Mouse (Mus musculus) spleen, adult 2 months (tissue): ENCODE data around the gene Zfp760. TPM values are rescaled to one million over a fixed set of nuclear protein-coding genes. Genes with fewer than 3 reads are reported as not detected.
"Not testable (repeated sequence)": the region's sequence is repeated elsewhere in the genome, so short reads cannot be mapped to it uniquely, and the experiment has no call there.

Experiments used
- DNase-seq, 2 experiments: peaks; one replicate each; pipeline versions ENCODE4 v3.0.0 to v3.0.0-alpha.2; 2012 to 2021; ENCODE audit warnings: low spot score in 2 of 2, low read depth in 1 of 2
- H3K27ac ChIP-seq: fragments of 200-500 bp; 2 replicates; pipeline ENCODE4 v1.5.1; 2012; ENCODE audit warnings: low read length, inconsistent platforms; ENCODE audit not compliant: insufficient read depth
- H3K27me3 ChIP-seq: fragments of 200-500 bp; 2 replicates; pipeline ENCODE4 v1.6.1; 2012; ENCODE audit warnings: mild to moderate bottlenecking, moderate library complexity, low read length, inconsistent platforms; ENCODE audit not compliant: control insufficient read depth, insufficient read depth
- H3K36me3 ChIP-seq: fragments of 200-500 bp; 2 replicates; pipeline ENCODE4 v1.6.1; 2012; ENCODE audit warnings: mild to moderate bottlenecking, low read length, inconsistent platforms; ENCODE audit not compliant: control insufficient read depth, insufficient read depth
- H3K4me1 ChIP-seq: fragments of 200-500 bp; 2 replicates; pipeline ENCODE4 v1.6.1; 2011; ENCODE audit warnings: inconsistent platforms; ENCODE audit not compliant: control insufficient read depth, insufficient read depth, insufficient read length
- H3K4me3 ChIP-seq: fragments of 200-500 bp; 2 replicates; pipeline ENCODE4 v1.5.1; 2011; ENCODE audit warnings: mild to moderate bottlenecking, inconsistent platforms; ENCODE audit not compliant: insufficient read depth, insufficient read length; ENCODE audit errors: extremely low read depth
- CTCF ChIP-seq: fragments of 200-500 bp; IDR thresholded peaks from 2 replicates; pipeline ENCODE4 v1.5.1; 2011; ENCODE audit warnings: mild to moderate bottlenecking, inconsistent platforms; ENCODE audit not compliant: insufficient read depth, insufficient read length, insufficient replicate concordance; ENCODE audit errors: extremely low read depth
- POLR2A ChIP-seq: fragments of 200-500 bp; IDR thresholded peaks from 2 replicates; pipeline ENCODE4 v1.6.1; 2011; ENCODE audit warnings: low read depth, low read length, inconsistent platforms
- whole genome bisulfite sequencing: fragments of 180-500 bp; shearing (Covaris S2); methylation state at CpG from one replicate; pipeline ENCODE4 v1.1.7; 2018; 5-methylcytosine and 5-hydroxymethylcytosine counted together
- polyA plus RNA-seq: library from polyadenylated mRNA; depleted of rRNA; stranded (reverse); fragments of >200 nt; gene quantifications from 2 replicates; pipeline ENCODE4 v1.2.3, GENCODE M21; 2012; rRNA removed

Gene Zfp760
- polyA plus RNA-seq = 0.42 and 0.47 TPM in 2 replicates

GRCm38 (mm10) chr17:21707343-21707996 is at the start of gene Zfp760:
Gene Zfp760, plus strand, starts transcription at chr17:21707741.
- peak within 1 kb of the TSS; percentile 19; the same call in 1 of the 2 replicates for H3K27ac ChIP-seq
- H3K4me1 ChIP-seq = peaks cover 3% of the 10 kb centered on the region; the same call in 1 of the 2 replicates
- 9% methylated on average over 26 of the region's 26 CpGs for WGBS
- peak within 1 kb of the TSS; percentile 68 for H3K4me3 ChIP-seq
- H3K36me3 ChIP-seq = no peaks in the 10 kb centered on the region
- DNase-seq = peak; percentile 11 to 72
- no peak for TF ChIP-seq CTCF
- no peak; the same call in 1 of the 2 replicates for TF ChIP-seq POLR2A
- no peaks in the 10 kb centered on the region for H3K27me3 ChIP-seq

- not testable (repeated sequence) for H3K4me1 ChIP-seq, H3K36me3 ChIP-seq, H3K4me3 ChIP-seq, DNase-seq, H3K27ac ChIP-seq, H3K27me3 ChIP-seq
- WGBS = 6% methylated on average over 1 of the region's 1 CpGs
Observed at GRCm38 (mm10) chr17:21678826-21679225, 28.7 kb upstream of the Zfp760 start.

DNA sequence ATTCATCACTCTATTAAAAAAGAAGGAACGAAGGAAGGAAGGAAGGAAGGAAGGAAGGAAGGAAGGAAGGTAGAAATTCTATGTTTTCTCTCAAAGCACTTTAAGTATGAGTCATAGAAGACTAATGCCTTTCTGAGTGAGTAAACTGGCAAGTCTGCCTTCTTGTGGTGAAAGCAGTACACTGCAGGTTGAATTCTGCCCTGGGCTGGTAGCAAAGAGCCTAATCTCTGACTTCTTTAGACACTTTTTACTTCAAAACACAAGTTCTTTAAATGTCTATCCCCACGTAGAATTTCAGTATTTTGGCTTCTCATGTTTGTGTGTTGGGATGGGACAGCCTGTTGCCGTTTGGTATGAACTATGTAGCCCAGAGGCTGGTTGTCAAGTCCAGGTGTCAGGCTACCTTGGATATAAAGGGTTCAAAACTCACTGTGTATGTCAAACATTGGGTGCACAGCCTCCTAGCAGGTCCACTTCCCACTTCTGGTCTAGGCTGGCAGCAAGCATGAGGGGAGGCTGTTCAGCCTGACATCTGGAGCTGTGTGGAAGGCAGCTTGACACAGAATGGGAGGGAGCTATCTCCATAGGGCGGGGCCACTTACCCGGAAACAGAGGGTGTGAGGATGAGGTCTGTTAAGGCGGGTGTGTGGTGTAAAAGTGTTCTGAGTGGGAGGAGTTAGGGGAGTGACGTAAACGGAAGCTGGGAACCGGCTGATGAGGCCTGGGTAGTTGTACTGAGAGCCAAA is 28.1 kb upstream of the Zfp760 start:
- TF ChIP-seq POLR2A = no peak
- peak; percentile 26; the same call in 1 of the 2 replicates for TF ChIP-seq CTCF
- no peaks in the 10 kb centered on the region for H3K36me3 ChIP-seq
- no peaks in the 10 kb centered on the region for H3K4me1 ChIP-seq
- WGBS = 1% methylated on average over 9 of the region's 9 CpGs
- peak overlapping the region; percentile 59 for H3K4me3 ChIP-seq
- no peaks in the 10 kb centered on the region for H3K27me3 ChIP-seq
- DNase-seq = peak; percentile 84 to 93
- H3K27ac ChIP-seq = peak overlapping the region; percentile 72

- H3K36me3 ChIP-seq, H3K4me1 ChIP-seq, DNase-seq, H3K27me3 ChIP-seq: not testable (repeated sequence)
- Histone ChIP-seq H3K4me3 (peak overlapping the region; percentile 59), H3K27ac (peak overlapping the region; percentile 72)
- 1% methylated on average over 10 of the region's 10 CpGs for WGBS
Observed at GRCm38 (mm10) chr17:21680019-21680376, 27.5 kb upstream of the Zfp760 start.

DNA sequence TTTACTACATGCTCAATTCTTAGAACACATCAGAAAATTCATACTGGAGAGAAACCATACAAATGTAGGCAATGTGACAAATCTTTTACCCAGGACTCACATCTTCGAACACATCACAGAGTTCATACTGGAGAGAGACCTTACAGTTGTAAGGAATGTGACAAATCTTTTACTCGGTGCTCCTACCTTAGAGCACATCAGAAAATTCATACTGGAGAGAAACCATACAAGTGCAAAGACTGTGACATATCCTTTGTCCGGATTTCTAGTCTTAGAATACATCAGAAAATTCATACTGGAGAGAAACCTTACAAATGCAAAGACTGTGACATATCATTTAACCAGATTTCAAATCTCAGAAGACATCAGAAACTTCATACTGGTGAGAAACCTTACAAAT is 16.0 kb upstream of the Zfp760 start, which contains the start of gene Gm10226:
TSS of gene Gm10226 (plus strand) at position 301 of the 400 bp plus-strand sequence.
- WGBS = 95% methylated on average over 3 of the region's 3 CpGs
- TF ChIP-seq CTCF (no peak), POLR2A (no peak)
- Histone ChIP-seq H3K4me1 (no peaks in the 10 kb centered on the region), H3K27me3 (no peaks in the 10 kb centered on the region), H3K27ac (no peak within 1 kb of the TSS), H3K36me3 (peaks cover 2% of the 10 kb centered on the region; the same call in 1 of the 2 replicates), H3K4me3 (no peak within 1 kb of the TSS)
- DNase-seq = no peak

GRCm38 (mm10) chr17:21693342-21693741 is 14.2 kb upstream of the Zfp760 start:
- Histone ChIP-seq H3K4me1 (no peaks in the 10 kb centered on the region), H3K36me3 (peaks cover 2% of the 10 kb centered on the region; the same call in 1 of the 2 replicates), H3K4me3 (no peak overlapping the region), H3K27ac (no peak overlapping the region), H3K27me3 (no peaks in the 10 kb centered on the region)
- 82% methylated on average over 3 of the region's 3 CpGs for WGBS
- no peak for DNase-seq
- TF ChIP-seq CTCF (no peak), POLR2A (no peak)

DNA sequence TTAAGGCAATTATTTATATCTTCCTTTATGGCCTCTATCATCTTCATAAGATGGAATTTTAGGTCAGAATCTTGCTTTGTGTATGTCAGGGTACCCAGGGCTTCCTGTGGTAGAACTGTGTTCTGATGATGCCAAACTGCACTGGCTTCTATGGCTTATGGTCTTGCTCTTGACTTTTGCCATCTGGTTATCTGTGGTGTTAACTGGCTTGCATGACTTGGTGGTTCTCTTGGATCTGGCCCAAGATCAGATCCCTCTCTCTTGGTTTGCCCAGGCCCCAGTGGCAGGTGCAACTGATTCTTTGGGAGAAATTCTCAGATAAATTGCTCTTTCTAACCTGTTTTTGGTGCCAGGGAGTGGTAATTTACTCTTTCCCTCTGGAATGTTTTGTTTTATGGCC is 11.5 kb upstream of the Zfp760 start:
- DNase-seq = no peak
- peaks cover 2% of the 10 kb centered on the region; the same call in 1 of the 2 replicates for H3K36me3 ChIP-seq
- no peaks in the 10 kb centered on the region for H3K4me1 ChIP-seq
- no peaks in the 10 kb centered on the region for H3K27me3 ChIP-seq
- H3K4me3 ChIP-seq = no peak overlapping the region
- TF ChIP-seq POLR2A (no peak), CTCF (no peak)
- H3K27ac ChIP-seq = no peak overlapping the region
